Mouse (Mus musculus) neural tube, embryonic 11.5 days (tissue): Measurements from ENCODE around the gene Rock2. TPM values are rescaled to one million over a fixed set of nuclear protein-coding genes. Genes with fewer than 3 reads are reported as not detected.

ENCODE experiments used
- ATAC-seq: fragments of 200-750 bp; cut with Nextera tagmentation; 2 replicates; pipeline ENCODE4 v1.8.0; 2017; ENCODE audit warnings: moderate number of reproducible peaks, mild to moderate bottlenecking, moderate TSS enrichment, moderate library complexity; ENCODE audit not compliant: insufficient read depth, low FRiP score, low TSS enrichment
- DNase-seq: peaks from one replicate; pipeline ENCODE4 v3.0.0-alpha.2; 2015; ENCODE audit warnings: low spot score
- H3K27ac ChIP-seq: fragments of 300-500 bp; sonication (generic); 2 replicates; pipeline ENCODE4 v1.5.1; 2014; ENCODE audit warnings: low read depth, mild to moderate bottlenecking, low read length
- H3K27me3 ChIP-seq: fragments of 300-500 bp; sonication (generic); 2 replicates; pipeline ENCODE4 v1.6.1; 2014; ENCODE audit warnings: mild to moderate bottlenecking, low read length, mixed read lengths; ENCODE audit not compliant: control insufficient read depth, insufficient read depth
- H3K36me3 ChIP-seq: fragments of 300-500 bp; sonication (generic); 2 replicates; pipeline ENCODE4 v1.6.1; 2014; ENCODE audit warnings: mild to moderate bottlenecking, low read length, moderate library complexity, mixed read lengths; ENCODE audit not compliant: control insufficient read depth, insufficient read depth
- H3K4me1 ChIP-seq: fragments of 300-500 bp; sonication (generic); 2 replicates; pipeline ENCODE4 v1.6.1; 2014; ENCODE audit warnings: low read length, mixed read lengths; ENCODE audit not compliant: control insufficient read depth, insufficient read depth
- H3K4me2 ChIP-seq: fragments of 300-500 bp; sonication (generic); 2 replicates; pipeline ENCODE4 v1.6.1; 2014; ENCODE audit warnings: low read depth, mild to moderate bottlenecking, moderate library complexity
- H3K4me3 ChIP-seq: fragments of 300-500 bp; sonication (generic); 2 replicates; pipeline ENCODE4 v1.5.1; 2014; ENCODE audit warnings: low read depth, low read length
- H3K9ac ChIP-seq: fragments of 300-500 bp; sonication (generic); 2 replicates; pipeline ENCODE4 v1.6.1; 2014; ENCODE audit warnings: mild to moderate bottlenecking, low read length
- H3K9me3 ChIP-seq: fragments of 300-500 bp; sonication (generic); 2 replicates; pipeline ENCODE4 v1.6.1; 2016; ENCODE audit warnings: low read length; ENCODE audit not compliant: control insufficient read depth
- WGBS: fragments of 180-500 bp; shearing (Covaris S2); extraction: QIAGEN DNeasy Blood & Tissue Kit; methylation state at CpG from one replicate; pipeline ENCODE4 v1.1.7; 2014; 5-methylcytosine and 5-hydroxymethylcytosine counted together
- polyA plus RNA-seq: library from polyadenylated mRNA; unstranded; fragments of >200 nt; fragmentation: Nextera tagmentation; extraction: Ambion mirVana; gene quantifications from 2 replicates; pipeline ENCODE4 v1.2.1, GENCODE M21; 2014

Rock2 gene
- polyA plus RNA-seq, 1 experiment from 2014 or later, result 14.8 TPM

DNA sequence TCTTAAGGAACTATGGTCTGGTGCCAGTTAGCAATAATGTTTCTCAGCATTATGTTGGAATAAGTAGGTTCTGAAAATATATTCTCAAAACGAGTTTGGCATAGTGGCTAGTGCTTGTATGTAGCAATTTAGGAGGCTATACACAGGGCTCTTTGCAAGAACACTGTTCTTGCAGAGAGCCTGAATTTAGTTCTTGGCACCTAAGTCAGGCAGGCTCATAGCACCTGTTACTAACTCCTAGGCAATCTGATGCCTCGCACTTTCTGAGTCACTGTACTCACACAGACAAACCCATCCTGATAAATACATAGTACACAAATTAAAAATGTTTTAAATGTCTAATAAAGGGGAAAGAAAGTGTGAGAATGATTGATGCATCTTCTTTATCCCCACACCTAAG is 33.2 kb downstream of the Rock2 start:
- Histone ChIP-seq H3K9ac (no peak overlapping the region), H3K27me3 (no peaks in the 10 kb centered on the region), H3K36me3 (no peaks in the 10 kb centered on the region), H3K4me2 (no peak overlapping the region), H3K4me3 (no peak overlapping the region), H3K4me1 (no peaks in the 10 kb centered on the region), H3K9me3 (no peaks in the 10 kb centered on the region), H3K27ac (no peak overlapping the region)
- no peak for DNase-seq
- 93% methylated on average over 2 of the region's 2 CpGs for whole genome bisulfite sequencing
- no peak for ATAC-seq

- WGBS, result 83% methylated on average over 1 of the region's 1 CpGs
- DNase-seq (no peak), ATAC-seq (no peak)
- Histone ChIP-seq H3K36me3 (no peaks in the 10 kb centered on the region; the same call in 1 of the 2 replicates), H3K27ac (no peak overlapping the region), H3K27me3 (no peaks in the 10 kb centered on the region), H3K4me1 (no peaks in the 10 kb centered on the region), H3K9me3 (no peaks in the 10 kb centered on the region), H3K4me2 (no peak overlapping the region), H3K9ac (no peak overlapping the region), H3K4me3 (no peak overlapping the region)
Observed at GRCm38 (mm10) chr12:16934423-16934822, 39.7 kb downstream of the Rock2 start.

- Histone ChIP-seq H3K27me3 (no peaks in the 10 kb centered on the region), H3K4me2 (no peak overlapping the region), H3K9me3 (no peaks in the 10 kb centered on the region), H3K36me3 (no peaks in the 10 kb centered on the region), H3K4me3 (no peak overlapping the region), H3K27ac (no peak overlapping the region), H3K4me1 (no peaks in the 10 kb centered on the region), H3K9ac (no peak overlapping the region)
- ATAC-seq (no peak), DNase-seq (no peak)
- WGBS, result 90% methylated on average over 3 of the region's 3 CpGs
Observed at GRCm38 (mm10) chr12:16941976-16942375, 47.3 kb downstream of the Rock2 start.

- 92% methylated on average over 6 of the region's 6 CpGs for WGBS
- Histone ChIP-seq H3K27me3 (no peaks in the 10 kb centered on the region), H3K27ac (no peak overlapping the region), H3K4me2 (no peak overlapping the region), H3K9me3 (no peaks in the 10 kb centered on the region), H3K4me3 (no peak overlapping the region), H3K36me3 (no peaks in the 10 kb centered on the region), H3K9ac (no peak overlapping the region), H3K4me1 (no peaks in the 10 kb centered on the region)
- ATAC-seq (no peak), DNase-seq (no peak)
Observed at GRCm38 (mm10) chr12:16948239-16948638, 53.5 kb downstream of the Rock2 start.

- Histone ChIP-seq H3K4me2 (no peak overlapping the region), H3K4me1 (no peaks in the 10 kb centered on the region), H3K27ac (no peak overlapping the region), H3K9ac (no peak overlapping the region), H3K27me3 (no peaks in the 10 kb centered on the region), H3K9me3 (no peaks in the 10 kb centered on the region), H3K36me3 (peaks cover 9% of the 10 kb centered on the region), H3K4me3 (no peak overlapping the region)
- 82% methylated on average over 1 of the region's 1 CpGs for WGBS
- DNase-seq, result no peak
- no peak for ATAC-seq
Observed at GRCm38 (mm10) chr12:16958851-16959250, 64.2 kb downstream of the Rock2 start.

DNA sequence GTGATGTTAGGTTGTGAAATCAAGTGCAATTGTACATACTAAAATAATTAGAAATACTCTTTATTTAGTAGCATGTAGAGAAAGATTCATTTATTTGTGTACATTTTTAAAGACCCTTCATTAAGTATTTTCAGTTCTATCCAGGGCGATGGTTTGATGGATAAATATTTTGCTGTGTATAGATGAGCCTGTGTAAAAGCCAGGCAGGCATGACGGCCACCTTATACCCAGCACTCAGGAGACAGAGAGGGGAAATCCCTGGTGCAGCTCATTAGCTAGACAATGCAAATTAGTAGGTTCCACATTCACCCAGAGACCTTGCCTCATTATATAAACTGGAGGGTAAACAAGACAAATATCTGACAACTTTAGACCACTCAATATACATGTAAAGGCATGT is 68.7 kb downstream of the Rock2 start:
- DNase-seq, result no peak
- Histone ChIP-seq H3K9ac (no peak overlapping the region), H3K36me3 (peaks cover 7% of the 10 kb centered on the region), H3K27ac (no peak overlapping the region), H3K9me3 (no peaks in the 10 kb centered on the region), H3K4me1 (no peaks in the 10 kb centered on the region), H3K27me3 (no peaks in the 10 kb centered on the region), H3K4me3 (no peak overlapping the region), H3K4me2 (no peak overlapping the region)
- WGBS, result 82% methylated on average over 2 of the region's 2 CpGs
- no peak for ATAC-seq

DNA sequence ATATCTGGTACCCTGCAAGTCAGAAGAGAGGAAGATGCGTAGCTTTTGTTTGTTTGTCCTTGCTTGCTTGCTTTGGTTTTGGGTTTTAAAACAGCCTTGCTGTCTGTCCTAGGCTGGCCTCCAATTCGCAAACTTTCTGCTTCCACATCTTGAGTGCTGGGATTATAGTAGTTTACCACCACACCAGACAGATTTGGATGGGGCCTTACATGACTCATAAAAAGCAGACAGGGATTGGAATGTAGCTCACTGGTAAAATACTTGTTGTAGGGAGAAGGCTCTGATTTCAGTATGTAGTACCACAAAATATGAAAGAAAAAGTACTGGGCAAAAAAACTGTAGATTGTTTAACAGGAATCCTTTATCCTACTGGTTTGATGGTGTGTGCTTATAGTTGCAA is 72.1 kb downstream of the Rock2 start:
- ATAC-seq, result no peak
- H3K36me3 ChIP-seq, result no peaks in the 10 kb centered on the region; the same call in 1 of the 2 replicates

DNA sequence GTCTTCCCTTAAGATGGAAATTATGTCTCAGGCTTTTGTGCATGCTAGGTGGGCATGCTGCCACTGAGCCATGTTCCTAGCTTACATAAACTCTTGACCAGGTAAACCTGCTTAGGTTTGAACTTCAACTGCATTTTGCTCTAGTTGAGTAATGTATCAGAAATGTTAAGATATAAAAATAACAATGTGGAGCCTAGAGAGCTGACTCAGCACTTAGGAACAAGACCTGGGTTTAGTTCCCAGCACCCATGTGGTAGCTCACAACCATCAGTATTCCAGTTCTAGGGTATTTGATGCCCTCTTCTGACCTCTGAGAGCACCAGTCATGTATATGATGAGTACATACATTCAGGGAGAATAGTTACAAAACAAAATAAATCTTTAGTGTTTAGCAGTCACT is 82.4 kb downstream of the Rock2 start:
- Histone ChIP-seq H3K27ac (no peak overlapping the region), H3K4me1 (no peaks in the 10 kb centered on the region), H3K4me3 (no peak overlapping the region), H3K9me3 (no peaks in the 10 kb centered on the region), H3K9ac (no peak overlapping the region), H3K36me3 (peaks cover 6% of the 10 kb centered on the region), H3K27me3 (no peaks in the 10 kb centered on the region), H3K4me2 (no peak overlapping the region)
- DNase-seq, result no peak
- no peak for ATAC-seq

More for the DNA sequence above, 72.1 kb downstream of the Rock2 start:
- H3K4me2 ChIP-seq, result no peak overlapping the region
- no peak overlapping the region for H3K9ac ChIP-seq
- no peaks in the 10 kb centered on the region for H3K9me3 ChIP-seq
- H3K4me3 ChIP-seq, result no peak overlapping the region
- no peak for DNase-seq
- WGBS, result 100% methylated on average over 2 of the region's 2 CpGs
- H3K4me1 ChIP-seq, result no peaks in the 10 kb centered on the region
- no peak overlapping the region for H3K27ac ChIP-seq
- H3K27me3 ChIP-seq, result no peaks in the 10 kb centered on the region

DNA sequence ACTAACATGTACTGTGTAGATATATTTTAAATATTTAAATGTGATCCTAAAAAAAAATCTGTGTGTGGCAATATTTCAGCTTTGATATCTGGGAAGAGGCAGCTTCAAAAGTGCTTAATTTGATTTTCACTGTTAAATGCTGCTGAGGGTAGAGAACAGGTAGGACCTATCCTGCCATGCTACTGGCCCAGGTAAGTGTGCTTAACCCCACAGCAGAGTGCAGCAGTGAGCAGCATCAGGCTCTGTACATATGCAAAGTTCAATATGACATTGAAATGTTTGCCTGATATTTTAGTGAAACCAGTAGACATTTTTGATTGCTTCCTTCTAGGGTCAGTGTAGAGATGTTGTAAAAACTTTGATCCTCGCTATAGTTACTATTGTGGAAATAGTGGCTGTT is 91.1 kb downstream of the Rock2 start:
- Histone ChIP-seq H3K27ac (no peak overlapping the region), H3K4me1 (no peaks in the 10 kb centered on the region), H3K4me2 (no peak overlapping the region), H3K27me3 (no peaks in the 10 kb centered on the region), H3K9me3 (no peaks in the 10 kb centered on the region), H3K9ac (no peak overlapping the region), H3K36me3 (no peaks in the 10 kb centered on the region), H3K4me3 (no peak overlapping the region)
- 93% methylated on average over 1 of the region's 1 CpGs for WGBS
- no peak for ATAC-seq
- DNase-seq, result no peak
